ENCODE assay signal across 15 mouse cellular contexts in the genomic region with DNA sequence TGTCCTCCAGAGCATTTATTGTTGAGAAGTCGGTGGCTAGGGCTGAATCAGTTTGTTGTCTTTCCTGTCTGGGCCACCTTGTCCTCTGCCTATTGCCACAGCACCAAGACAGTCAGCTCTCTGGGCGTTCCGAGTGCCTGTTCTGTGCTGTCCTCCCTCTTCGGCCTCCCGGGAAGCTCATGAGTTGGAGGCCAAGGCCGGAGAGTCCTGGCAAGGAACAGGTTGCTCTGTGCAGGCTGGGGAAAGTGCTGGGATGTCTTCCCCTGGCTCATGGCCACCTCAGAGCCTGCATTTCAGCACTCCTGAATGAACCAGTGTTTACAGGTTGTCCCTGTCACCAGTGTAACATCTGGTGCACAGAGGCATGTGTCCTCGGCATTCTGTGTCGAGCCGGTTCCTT. TPM values are rescaled to one million over a fixed set of nuclear protein-coding genes. Genes with fewer than 3 reads are reported as not detected.
DNase-seq lines count a peak whose midpoint lies in the region; ATAC-seq and TF ChIP-seq lines count a peak whose summit lies in the region.
"Had no signal": no experiment of that assay in that cellular context is flagged by ENCODE, and none has a peak within 500 bp of the region (broad histone marks: within the 10 kb centered on the region; RNA-seq: fewer than 3 reads in every experiment).

No protein-coding gene starts in this region.

- peak overlapping the region; percentile 18; the same call in 1 of the 2 replicates for H3K9ac ChIP-seq in kidney, embryonic 14.5 days (ENCODE audit: low read depth, low read length)
- H3K9ac ChIP-seq in stomach, postnatal 0 days (ENCODE audit: low read length) = peak overlapping the region; percentile 61
- no peak overlapping the region for H3K9ac ChIP-seq in hindbrain, postnatal 0 days (replicated peaks; ENCODE audit: low read length)
- H3K9ac ChIP-seq: forebrain, embryonic 15.5 days had no signal

- no peak for TF ChIP-seq EP300 in stomach, postnatal 0 days (optimal IDR thresholded peaks at IDR 0.05)

- H3K4me3 ChIP-seq in kidney, embryonic 14.5 days (ENCODE audit: low read length) = no peak overlapping the region
- H3K4me3 ChIP-seq in stomach, postnatal 0 days (ENCODE audit: low read depth, low read length) = peak overlapping the region; percentile 22
- no peak overlapping the region for H3K4me3 ChIP-seq in hindbrain, postnatal 0 days (ENCODE audit: low read length)
- H3K4me3 ChIP-seq: forebrain, embryonic 15.5 days had no signal

- H3K4me2 ChIP-seq in kidney, embryonic 14.5 days (replicated peaks; ENCODE audit: low read depth, low read length) = no peak overlapping the region
- H3K4me2 ChIP-seq in stomach, postnatal 0 days (replicated peaks; ENCODE audit: low read depth) = peak overlapping the region; percentile 47
- no peak overlapping the region for H3K4me2 ChIP-seq in hindbrain, postnatal 0 days (ENCODE audit: low read depth, low read length)
- H3K4me2 ChIP-seq: forebrain, embryonic 15.5 days; midbrain, embryonic 11.5 days had no signal

- no peaks in the 10 kb centered on the region for H3K9me3 ChIP-seq in kidney, embryonic 14.5 days (ENCODE audit: control insufficient read depth, low read length)
- no peaks in the 10 kb centered on the region for H3K9me3 ChIP-seq in stomach, postnatal 0 days (ENCODE audit: control insufficient read depth, low read length)
- H3K9me3 ChIP-seq in hindbrain, postnatal 0 days (ENCODE audit: low read length) = no peaks in the 10 kb centered on the region
- H3K9me3 ChIP-seq: forebrain, embryonic 15.5 days had no signal

- H3K27me3 ChIP-seq in kidney, embryonic 14.5 days (ENCODE audit: control insufficient read depth, insufficient read depth, low read length) = no peaks in the 10 kb centered on the region
- H3K27me3 ChIP-seq in stomach, postnatal 0 days (ENCODE audit: control insufficient read depth, insufficient read depth, low read length) = no peaks in the 10 kb centered on the region
- no peaks in the 10 kb centered on the region for H3K27me3 ChIP-seq in hindbrain, postnatal 0 days (ENCODE audit: insufficient read depth, low read length)
- H3K27me3 ChIP-seq: forebrain, embryonic 15.5 days had no signal

- 74% methylated on average over 9 of the region's 9 CpGs for WGBS in kidney, embryonic 14.5 days
- WGBS in stomach, postnatal 0 days = 61% methylated on average over 9 of the region's 9 CpGs
- WGBS in hindbrain, postnatal 0 days = 74% methylated on average over 9 of the region's 9 CpGs

- H3K4me1 ChIP-seq in kidney, embryonic 14.5 days (ENCODE audit: control insufficient read depth, insufficient read depth, low read length) = 0 out of 2 replicates have a peak, but pooled peaks cover 7% of the 10 kb centered on the region
- peaks cover 5% of the 10 kb centered on the region; the same call in 1 of the 2 replicates for H3K4me1 ChIP-seq in stomach, postnatal 0 days (replicated peaks; ENCODE audit: control insufficient read depth, insufficient read depth)
- peaks cover 3% of the 10 kb centered on the region; the same call in 1 of the 2 replicates for H3K4me1 ChIP-seq in hindbrain, postnatal 0 days (ENCODE audit: insufficient read depth, low read length)
- H3K4me1 ChIP-seq: forebrain, embryonic 15.5 days had no signal

- no peak overlapping the region for H3K27ac ChIP-seq in kidney, embryonic 14.5 days (ENCODE audit: low read depth, low read length)
- peak overlapping the region; percentile 93 for H3K27ac ChIP-seq in stomach, postnatal 0 days (replicated peaks)
- no peak overlapping the region for H3K27ac ChIP-seq in hindbrain, postnatal 0 days
- H3K27ac ChIP-seq: forebrain, embryonic 15.5 days had no signal

- TF ChIP-seq CTCF in stomach, postnatal 0 days (IDR thresholded peaks at IDR 0.05; ENCODE audit: low read depth) = no peak
- no peak for TF ChIP-seq CTCF in hindbrain, postnatal 0 days (IDR thresholded peaks at IDR 0.05; ENCODE audit: low read depth)

- ATAC-seq in kidney, embryonic 14.5 days (ENCODE audit: low FRiP score, low TSS enrichment) = no peak
- 0 out of 2 replicates have a peak, but pooled peaks have one; percentile 1 for ATAC-seq in stomach, postnatal 0 days (ENCODE audit: low FRiP score, low TSS enrichment)
- ATAC-seq in hindbrain, postnatal 0 days = no peak
- ATAC-seq: forebrain, embryonic 15.5 days had no signal

- DNase-seq in cerebellum, postnatal 25 days = peak; percentile 36 to 40
- no peak for DNase-seq in cerebellum, postnatal 4 days (ENCODE audit: low spot score in 2 of 2)
- no peak for DNase-seq in kidney, adult 11 months
- peak; percentile 38 for DNase-seq in ovary, postnatal 36 days (ENCODE audit: low spot score)
- no peak for DNase-seq in ovary, postnatal 14 days (ENCODE audit: low spot score)
- DNase-seq in stomach, postnatal 0 days (ENCODE audit: low spot score) = no peak
- no peak for DNase-seq in hindbrain, postnatal 0 days (ENCODE audit: low spot score)
- DNase-seq: cerebellum, adult 9-10 months; gastrocnemius, postnatal 14 days; kidney, adult 8-10 months; left cerebral cortex, postnatal 4 days; thymus, postnatal 14 days had no signal

- no peaks in the 10 kb centered on the region for H3K36me3 ChIP-seq in kidney, embryonic 14.5 days (ENCODE audit: control insufficient read depth, insufficient read depth, low read length)
- H3K36me3 ChIP-seq in stomach, postnatal 0 days (ENCODE audit: control insufficient read depth, insufficient read depth, low read length) = no peaks in the 10 kb centered on the region
- H3K36me3 ChIP-seq in hindbrain, postnatal 0 days (ENCODE audit: insufficient read depth, low read length) = no peaks in the 10 kb centered on the region
- H3K36me3 ChIP-seq: forebrain, embryonic 15.5 days had no signal

RNA-seq across cellular contexts. Expression of a gene that starts 39.8 kb away (rescaled TPM):
- 2.3 and 3.5 TPM in 2 replicates for polyA plus RNA-seq in kidney, embryonic 14.5 days (2014; fragmentation: Nextera tagmentation; extraction: Ambion mirVana)
- polyA plus RNA-seq in stomach, postnatal 0 days (2015; fragmentation: Nextera tagmentation; extraction: Ambion mirVana) = 3.1 and 3.4 TPM in 2 replicates
- 16.4 and 16.6 TPM in 2 replicates for total RNA-seq in hindbrain, postnatal 0 days (2014; rRNA removed)
- 1.4 and 1.7 TPM in 2 replicates for polyA plus RNA-seq in hindbrain, postnatal 0 days (2015; fragmentation: Nextera tagmentation; extraction: Ambion mirVana)

RNA-seq across cellular contexts. Expression of a gene that starts 41.0 kb away (rescaled TPM):
- 24.1 and 31.9 TPM in 2 replicates for polyA plus RNA-seq in kidney, embryonic 14.5 days (2014; fragmentation: Nextera tagmentation; extraction: Ambion mirVana)
- polyA plus RNA-seq in stomach, postnatal 0 days (2015; fragmentation: Nextera tagmentation; extraction: Ambion mirVana) = 19.2 and 20.4 TPM in 2 replicates
- total RNA-seq in hindbrain, postnatal 0 days (2014; rRNA removed) = 38.7 and 46.5 TPM in 2 replicates
- 23.6 and 27.2 TPM in 2 replicates for polyA plus RNA-seq in hindbrain, postnatal 0 days (2015; fragmentation: Nextera tagmentation; extraction: Ambion mirVana)

RNA-seq across cellular contexts. Expression of a gene that starts 56.0 kb away (rescaled TPM):
- 911 and 1,064 TPM in 2 replicates for polyA plus RNA-seq in kidney, embryonic 14.5 days (2014; fragmentation: Nextera tagmentation; extraction: Ambion mirVana)
- 491 and 514 TPM in 2 replicates for polyA plus RNA-seq in stomach, postnatal 0 days (2015; fragmentation: Nextera tagmentation; extraction: Ambion mirVana)
- total RNA-seq in hindbrain, postnatal 0 days (2014; rRNA removed) = 699 and 1,071 TPM in 2 replicates
- polyA plus RNA-seq in hindbrain, postnatal 0 days (2015; fragmentation: Nextera tagmentation; extraction: Ambion mirVana) = 337 and 355 TPM in 2 replicates

Comparison
In these comparisons a context has a peak if more than half of its experiments do, and no peak if none do; other contexts are left out.
1. DNase-seq: peak in cerebellum, postnatal 25 days (2 of 2) and ovary, postnatal 36 days (single experiment); none in cerebellum, postnatal 4 days (0 of 2), kidney, adult 11 months (single experiment), ovary, postnatal 14 days (single experiment), stomach, postnatal 0 days (single experiment) and hindbrain, postnatal 0 days (single experiment).